Mouse (Mus musculus) thymus, postnatal 0 days (tissue): ENCODE data around the gene Saxo1. TPM values are rescaled to one million over a fixed set of nuclear protein-coding genes. Genes with fewer than 3 reads are reported as not detected.

Experiments used
- DNase-seq: peaks from one replicate; pipeline ENCODE4 v3.0.0-alpha.2; 2015; ENCODE audit warnings: low spot score
- polyA plus RNA-seq: library from polyadenylated mRNA; unstranded; fragments of >200 nt; fragmentation: Nextera tagmentation; extraction: Ambion mirVana; gene quantifications from 2 replicates; pipeline ENCODE4 v1.2.1, GENCODE M21; 2015

The Saxo1 gene
- polyA plus RNA-seq, 1 experiment from 2014 or later = not detected

GRCm38 (mm10) chr4:86425581-86425980, 132.5 kb downstream of the Saxo1 start:
- DNase-seq = no peak

DNA sequence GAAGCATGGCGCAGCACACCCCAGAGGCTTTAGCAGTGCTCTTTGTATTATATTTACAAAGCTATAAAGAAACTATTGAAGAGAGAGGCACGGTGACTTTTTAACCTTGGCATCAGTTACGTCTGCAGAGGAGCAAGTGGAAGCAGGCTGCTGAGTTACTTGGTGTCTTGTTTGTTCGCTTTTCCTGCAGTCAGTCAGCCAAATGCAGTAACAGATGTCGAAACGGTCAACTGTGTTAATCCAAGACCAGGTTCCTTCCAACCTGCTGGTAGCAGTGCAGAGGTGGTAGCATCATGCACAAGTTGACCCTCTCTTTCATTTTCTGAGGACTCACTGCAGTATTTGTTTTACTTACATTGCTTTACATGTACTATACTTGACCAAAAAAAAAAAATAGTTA, 135.5 kb downstream of the Saxo1 start:
- no peak for DNase-seq

DNA sequence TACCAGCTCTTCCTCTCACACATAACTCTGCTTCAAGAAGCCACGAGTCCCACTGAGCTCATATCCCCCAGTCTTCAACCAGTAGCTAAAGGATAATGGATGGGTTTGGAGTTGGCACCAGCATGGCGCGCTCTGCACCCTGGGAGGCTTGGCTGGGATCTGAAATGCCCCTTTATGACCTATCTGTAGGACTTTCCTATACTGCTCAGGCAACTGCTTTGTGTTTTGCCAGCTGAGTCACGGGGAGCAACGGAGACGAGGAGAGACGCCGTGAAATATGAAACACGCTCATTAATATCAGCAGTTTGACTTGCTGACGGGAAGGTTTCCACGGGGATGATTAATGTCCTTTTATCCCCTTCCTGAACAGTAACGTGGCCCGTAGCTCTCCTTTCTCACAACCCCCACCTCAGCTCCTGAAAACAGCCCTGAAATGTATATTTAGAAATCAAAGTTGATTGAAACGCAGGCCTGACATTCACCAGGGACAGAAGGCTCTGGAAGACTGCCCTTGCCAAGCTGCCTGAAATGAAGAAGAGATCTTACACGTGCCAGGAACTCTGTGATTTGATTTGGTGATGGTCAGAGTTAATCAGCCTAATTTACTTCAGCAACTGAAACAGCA, 141.6 kb downstream of the Saxo1 start:
- DNase-seq = no peak

- DNase-seq = no peak
Observed at GRCm38 (mm10) chr4:86413388-86413787, 144.7 kb downstream of the Saxo1 start.

DNA sequence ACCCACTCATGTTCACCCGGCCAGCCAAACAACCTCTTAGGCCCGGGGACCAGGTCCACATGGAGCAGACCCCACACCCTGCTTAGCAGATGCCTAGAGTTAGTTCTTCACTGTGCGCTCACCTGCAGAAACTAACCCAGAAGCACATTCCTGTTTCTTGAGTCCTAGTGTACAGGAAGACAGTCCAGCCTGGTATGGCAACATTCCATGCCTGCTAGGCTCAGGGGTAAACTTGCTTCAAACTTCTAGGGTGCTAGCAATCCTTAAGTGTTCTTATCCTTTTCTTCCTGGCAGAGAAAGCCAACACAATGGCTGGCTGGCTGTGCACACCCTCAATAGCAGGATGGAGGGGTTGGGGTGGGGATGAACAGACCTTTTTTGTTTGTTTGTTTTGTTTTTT, 147.2 kb downstream of the Saxo1 start:
- no peak for DNase-seq

- DNase-seq = no peak
Observed at GRCm38 (mm10) chr4:86408421-86408820, 149.7 kb downstream of the Saxo1 start.

DNA sequence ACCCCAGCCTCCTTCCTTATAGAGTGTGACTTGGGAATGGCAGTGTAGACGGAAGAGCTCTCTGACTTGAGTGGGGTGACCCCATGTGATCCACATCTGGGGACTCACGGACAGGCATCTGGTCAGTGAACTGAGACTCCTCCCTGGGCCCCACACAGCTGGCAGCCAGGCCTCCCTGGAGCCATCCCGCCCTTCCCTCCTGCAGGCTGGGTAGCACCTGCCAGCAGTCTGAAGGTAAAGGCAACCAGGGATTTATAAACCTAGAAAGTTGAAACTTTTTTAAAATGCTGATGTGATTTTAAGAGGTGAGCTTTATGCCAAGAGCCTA, 151.0 kb downstream of the Saxo1 start:
- no peak for DNase-seq

DNA sequence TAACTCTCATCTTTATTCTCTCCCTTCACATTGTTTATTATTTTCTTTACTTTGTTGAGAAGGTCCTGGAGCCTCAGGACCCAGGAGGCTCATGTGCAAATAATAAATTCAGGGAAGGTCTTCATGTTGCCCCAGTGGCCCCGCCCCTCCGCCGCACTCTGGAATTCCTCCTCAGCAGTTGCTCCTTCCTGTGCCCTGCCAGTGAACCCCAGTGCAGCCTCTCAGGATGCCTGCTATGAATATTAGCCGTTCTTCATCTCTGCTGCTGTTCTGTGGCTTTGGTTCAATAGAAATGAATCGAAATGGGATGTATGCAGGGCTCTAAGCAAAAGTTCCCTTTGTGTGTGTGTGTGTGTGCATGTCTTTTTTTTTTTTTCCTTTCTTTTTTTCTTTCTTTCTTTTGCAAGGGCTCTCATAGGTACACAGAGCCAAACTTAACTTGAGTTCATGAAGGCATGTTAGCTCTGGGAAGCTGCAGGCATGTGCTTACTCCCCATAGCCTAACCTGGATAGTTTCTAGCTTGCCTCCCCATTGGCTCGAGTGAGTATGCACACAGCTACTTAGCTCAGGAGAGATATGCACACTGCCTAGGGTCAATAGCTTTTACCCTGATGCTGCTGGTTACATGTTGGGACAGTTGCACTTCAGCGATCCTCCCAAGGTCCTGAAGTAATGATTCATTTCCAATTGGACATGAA, 151.5 kb downstream of the Saxo1 start:
- DNase-seq = no peak

- no peak for DNase-seq
Observed at GRCm38 (mm10) chr4:86401116-86401515, 157.0 kb downstream of the Saxo1 start.

DNA sequence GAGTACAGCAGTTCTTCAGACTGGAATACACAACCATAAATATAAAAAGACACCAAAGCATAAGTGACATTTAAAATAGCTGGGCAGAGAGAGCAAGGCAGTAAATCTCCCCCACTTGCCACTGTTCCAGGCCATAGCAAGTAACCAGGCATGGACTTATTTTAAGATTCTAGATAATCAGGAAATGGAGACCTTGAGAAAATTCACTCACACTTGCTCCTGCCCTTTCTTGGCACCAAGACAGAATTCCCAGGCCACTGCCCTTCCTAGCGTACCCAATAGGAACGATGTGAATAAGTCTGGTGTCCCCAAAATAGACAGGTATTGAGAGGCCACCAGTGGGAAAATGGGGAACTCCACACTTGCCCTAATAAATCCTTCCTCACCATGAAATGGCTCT, 160.7 kb downstream of the Saxo1 start:
- DNase-seq = no peak

- no peak for DNase-seq
Observed at GRCm38 (mm10) chr4:86396672-86397288, 161.3 kb downstream of the Saxo1 start.

DNA sequence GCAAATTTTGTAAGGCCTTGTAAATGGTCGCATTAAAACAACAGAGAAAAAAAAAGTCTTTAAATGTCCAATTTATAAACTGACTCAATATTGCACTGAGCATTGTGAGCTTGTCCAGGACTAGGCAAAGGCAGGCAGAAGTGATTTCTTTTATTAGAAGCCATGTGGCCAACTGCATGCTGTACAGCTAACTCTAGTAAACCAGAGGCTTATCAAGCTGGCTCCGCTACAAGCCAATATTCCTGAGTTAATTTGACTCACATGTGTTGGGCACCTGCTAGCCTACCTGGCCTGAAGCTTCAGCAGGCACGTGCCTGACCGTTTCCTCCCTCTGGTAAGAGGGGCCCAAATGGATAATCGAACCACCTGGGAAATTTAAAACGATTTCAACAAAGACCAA, 162.5 kb downstream of the Saxo1 start:
- DNase-seq = no peak

Other genes starting within 250 kb of the Saxo1 start
- 51.2 and 53.4 TPM in 2 replicates for gene Rraga, start 17.3 kb upstream of the Saxo1 start, polyA plus RNA-seq
- 16.7 and 17.2 TPM in 2 replicates for gene Haus6, start 53.7 kb upstream of the Saxo1 start, polyA plus RNA-seq
- gene Plin2, start 111.7 kb upstream of the Saxo1 start, polyA plus RNA-seq = 63.0 and 71.7 TPM in 2 replicates
- 4.6 and 6.3 TPM in 2 replicates for gene Dennd4c, start 190.2 kb upstream of the Saxo1 start, polyA plus RNA-seq